Mouse (Mus musculus) central nervous system, embryonic 18 days (tissue): ENCODE data around the gene Matn1. TPM values are rescaled to one million over a fixed set of nuclear protein-coding genes. Genes with fewer than 3 reads are reported as not detected.

ENCODE experiments used
- polyA plus RNA-seq: library from polyadenylated mRNA; depleted of rRNA; stranded (reverse); fragments of >200 nt; gene quantifications from 2 replicates; pipeline ENCODE4 v1.2.3, GENCODE M21; 2012; rRNA removed

Matn1 gene
- 0.27 and 0.55 TPM in 2 replicates for polyA plus RNA-seq

GRCm38 (mm10) chr4:130944112-130944511 is at the start of gene Matn1:
Matn1 (plus strand) TSS chr4:130944385.

GRCm38 (mm10) chr4:130913077-130913476 is 31.1 kb upstream of the Matn1 start, which contains the start of gene Laptm5:
Laptm5 (plus strand) TSS chr4:130913125.

Other genes starting within 250 kb of the Matn1 start
- gene Sdc3, start 151.8 kb upstream of the Matn1 start, polyA plus RNA-seq: 179 and 201 TPM in 2 replicates
- 13.5 and 16.8 TPM in 2 replicates for gene Laptm5, start 31.3 kb upstream of the Matn1 start, polyA plus RNA-seq